Mouse (Mus musculus) C2C12 (cell line): ENCODE measurements around the gene Sla2. TPM values are rescaled to one million over a fixed set of nuclear protein-coding genes. Genes with fewer than 3 reads are reported as not detected.
A peak's percentile ranks its signal among the peaks of the same experiment; 100 is the strongest.
"Not testable (repeated sequence)": the region's sequence is repeated elsewhere in the genome, so short reads cannot be mapped to it uniquely, and the experiment has no call there.

Experiments used
- H3K27me3 ChIP-seq: one replicate; pipeline ENCODE4 v1.6.1; 2011; ENCODE audit not compliant: control insufficient read depth, insufficient read depth, insufficient read length
- H3K36me3 ChIP-seq: one replicate; pipeline ENCODE4 v1.6.1; 2011; ENCODE audit not compliant: control insufficient read depth, insufficient read depth
- H3K4me3 ChIP-seq: one replicate; pipeline ENCODE4 v1.5.1; 2011; ENCODE audit warnings: mild to moderate bottlenecking, control low read depth; ENCODE audit not compliant: poor library complexity, insufficient read depth, severe bottlenecking
- H3K79me2 ChIP-seq: one replicate; pipeline ENCODE4 v1.6.1; 2011; ENCODE audit not compliant: control insufficient read depth, insufficient read depth
- H3K79me3 ChIP-seq: one replicate; pipeline ENCODE4 v1.6.1; 2011; ENCODE audit warnings: low read depth, control low read depth
- H3ac ChIP-seq: one replicate; pipeline ENCODE3; 2011; ENCODE audit warnings: low read depth; ENCODE audit not compliant: control insufficient read depth, insufficient read length
- CEBPB ChIP-seq: IDR thresholded peaks from one replicate; pipeline ENCODE4 v1.6.1; 2011; ENCODE audit warnings: low read depth, mild to moderate bottlenecking, control low read depth, moderate library complexity
- CTCF ChIP-seq: IDR thresholded peaks from one replicate; pipeline ENCODE4 v1.5.1; 2011; ENCODE audit not compliant: control insufficient read depth, insufficient read depth, insufficient read length
- FOSL1 ChIP-seq: IDR thresholded peaks from one replicate; pipeline ENCODE4 v1.8.0; 2011; ENCODE audit warnings: mild to moderate bottlenecking, low read length; ENCODE audit not compliant: poor library complexity, insufficient read depth, severe bottlenecking
- MAX ChIP-seq: IDR thresholded peaks from one replicate; pipeline ENCODE4 v1.6.1; 2011; ENCODE audit warnings: mild to moderate bottlenecking, control low read depth
- MYOD1 ChIP-seq: IDR thresholded peaks from one replicate; pipeline ENCODE4 v1.6.1; 2011; ENCODE audit warnings: low read depth; ENCODE audit not compliant: control insufficient read depth, insufficient read length
- MYOG ChIP-seq: IDR thresholded peaks from one replicate; pipeline ENCODE4 v1.6.1; 2011; ENCODE audit not compliant: control insufficient read depth, insufficient read length; ENCODE audit errors: extremely low read depth
- USF1 ChIP-seq: IDR thresholded peaks from one replicate; pipeline ENCODE4 v1.6.1; 2011; ENCODE audit warnings: low read depth, mild to moderate bottlenecking, control low read depth, moderate library complexity
- polyA plus RNA-seq: library from polyadenylated mRNA; unstranded; fragments of >200 nt; fragmentation: generic; extraction: Trizol; gene quantifications from one replicate; pipeline ENCODE4 v1.2.1, GENCODE M21; 2012; ENCODE audit warnings: missing spikeins

Sla2 gene
- polyA plus RNA-seq, 1 experiment, result 0.13 TPM

DNA sequence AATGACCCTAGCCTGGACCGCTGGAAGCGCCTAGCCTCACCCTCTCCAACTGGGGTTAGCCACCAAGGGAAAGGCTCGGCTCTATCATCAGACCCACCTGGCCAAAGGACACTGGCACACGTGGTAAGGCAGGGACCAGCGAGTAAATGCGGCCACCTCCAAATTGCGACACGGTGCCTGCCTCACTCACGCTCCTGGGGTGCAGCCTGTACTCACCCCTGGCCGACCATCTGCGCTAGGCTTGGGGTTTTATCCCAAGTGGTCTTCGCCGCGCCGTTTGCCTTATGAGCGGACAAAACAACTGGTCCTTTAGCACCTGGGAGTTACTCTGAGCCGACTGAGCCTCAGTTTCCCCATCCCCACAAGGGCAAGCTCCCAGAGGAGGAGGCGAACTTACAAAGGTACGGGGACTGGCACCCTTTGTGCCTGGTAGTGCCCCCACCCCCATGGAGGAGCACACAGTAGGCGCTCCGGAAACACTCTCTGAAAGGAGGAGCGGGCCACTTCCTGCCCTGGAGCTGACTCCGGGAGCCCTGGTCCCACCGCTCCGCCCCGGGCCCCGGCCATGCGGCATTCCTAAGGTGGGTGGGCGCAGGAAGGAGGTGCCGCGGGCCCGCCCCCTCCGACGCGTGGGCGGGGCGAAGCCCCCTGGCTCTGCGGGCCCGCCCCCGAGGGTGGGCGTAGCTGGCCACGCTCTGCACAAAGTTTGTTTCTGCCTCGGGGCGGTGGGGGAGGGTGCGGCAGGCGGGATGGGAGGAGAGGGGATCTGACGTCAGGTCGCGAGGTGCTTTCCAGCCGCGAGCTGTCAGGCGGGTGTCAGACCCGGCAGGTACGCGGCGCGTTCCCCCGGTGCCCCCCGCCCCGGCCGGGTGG, 47.4 kb downstream of the Sla2 start, which contains the start of gene Tgif2:
TSS of gene Tgif2 (plus strand) at position 689 of the 873 bp plus-strand sequence.
- Histone ChIP-seq H3K27me3 (no peaks in the 10 kb centered on the region), H3K79me2 (peaks cover 35% of the 10 kb centered on the region), H3ac (peak within 1 kb of the TSS; percentile 55), H3K4me3 (peak within 1 kb of the TSS; percentile 66), H3K79me3 (peaks cover 12% of the 10 kb centered on the region), H3K36me3 (no peaks in the 10 kb centered on the region)
- TF ChIP-seq MAX (peak; percentile 67), CEBPB (no peak)

DNA sequence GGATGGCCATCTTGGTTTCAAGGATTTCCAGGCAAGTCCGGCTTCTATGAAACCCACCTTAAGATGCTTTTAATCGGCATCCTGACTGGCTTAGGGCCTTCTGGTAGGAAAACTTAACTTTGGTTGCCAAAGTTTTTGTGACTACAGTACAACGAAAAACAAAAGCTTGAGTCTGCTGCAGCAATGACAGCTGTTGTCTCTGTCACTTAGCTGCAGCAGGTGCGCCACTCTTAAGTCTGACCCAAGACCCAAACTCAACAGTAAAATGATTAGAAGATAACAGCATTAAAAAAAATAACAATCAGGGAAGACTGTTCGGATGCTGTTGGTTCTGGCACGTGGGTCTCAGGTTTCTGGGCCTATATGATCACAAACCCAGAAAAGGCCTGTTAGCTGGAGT, 48.2 kb downstream of the Sla2 start:
- TF ChIP-seq MAX (no peak), MYOG (no peak), FOSL1 (no peak), USF1 (no peak), CTCF (no peak), CEBPB (no peak), MYOD1 (no peak)
- H3K27me3 ChIP-seq, result no peaks in the 10 kb centered on the region
- H3K79me2 ChIP-seq, result peaks cover 28% of the 10 kb centered on the region
- H3K79me3 ChIP-seq, result peaks cover 11% of the 10 kb centered on the region
- H3ac ChIP-seq, result no peak overlapping the region
- H3K4me3 ChIP-seq, result no peak overlapping the region
- no peaks in the 10 kb centered on the region for H3K36me3 ChIP-seq

GRCm38 (mm10) chr2:156834336-156834735, 52.7 kb downstream of the Sla2 start:
- TF ChIP-seq MAX, result no peak
- TF ChIP-seq MYOD1, result no peak
- no peak for TF ChIP-seq MYOG
- no peak for TF ChIP-seq FOSL1
- no peak for TF ChIP-seq CTCF
- no peak for TF ChIP-seq CEBPB
- TF ChIP-seq USF1, result no peak
- H3ac ChIP-seq, result no peak overlapping the region
- no peaks in the 10 kb centered on the region for H3K36me3 ChIP-seq
- no peaks in the 10 kb centered on the region for H3K27me3 ChIP-seq
- no peaks in the 10 kb centered on the region for H3K79me3 ChIP-seq
- no peaks in the 10 kb centered on the region for H3K79me2 ChIP-seq
- no peak overlapping the region for H3K4me3 ChIP-seq

- not testable (repeated sequence) for H3K79me3 ChIP-seq, H3K36me3 ChIP-seq, H3K27me3 ChIP-seq, H3K79me2 ChIP-seq, H3K4me3 ChIP-seq, H3ac ChIP-seq
Measured at GRCm38 (mm10) chr2:156825128-156825527, 61.9 kb downstream of the Sla2 start.

Other genes with a start within 250 kb of the Sla2 start
- 954 TPM for gene Myl9, start 111.8 kb downstream of the Sla2 start, polyA plus RNA-seq
- gene Tgif2, start 47.2 kb downstream of the Sla2 start, polyA plus RNA-seq, result 19.6 TPM
- gene 4930518I15Rik, start 29.2 kb downstream of the Sla2 start, polyA plus RNA-seq, result 0.27 TPM
- gene Rab5if, start 24.1 kb downstream of the Sla2 start, polyA plus RNA-seq, result 228 TPM
- gene Ndrg3, start 104.9 kb upstream of the Sla2 start, polyA plus RNA-seq, result 29.1 TPM
- 12.0 TPM for gene Dsn1, start 120.0 kb upstream of the Sla2 start, polyA plus RNA-seq
- 13.9 TPM for gene Soga1, start 192.1 kb upstream of the Sla2 start, polyA plus RNA-seq
- not detected for gene Tldc2, start 199.9 kb upstream of the Sla2 start, polyA plus RNA-seq
- gene Samhd1, start 248.1 kb upstream of the Sla2 start, polyA plus RNA-seq, result 30.2 TPM